Mouse (Mus musculus): Measurements from ENCODE around the gene Cox14.
"Not testable (repeated sequence)": the region's sequence is repeated elsewhere in the genome, so short reads cannot be mapped to it uniquely, and the experiment has no call there.

The Cox14 gene

GRCm38 (mm10) chr15:99724292-99725021 lies 961 bp upstream of the Cox14 start:
- in situ Hi-C loops (cut with MboI, MseI): loop anchor here (5.0 kb wide), 1 partner anchor 58 kb away; no protein-coding TSS in a partner anchor

GRCm38 (mm10) chr15:99726549-99726948 lies 1.1 kb downstream of the Cox14 start:
- in situ Hi-C loops (cut with MboI, MseI): loop anchor here (5.0 kb wide), 1 partner anchor 56 kb away; no protein-coding TSS in a partner anchor

- in situ Hi-C loops (cut with MboI, MseI): loop anchor here (5.0 kb wide), 1 partner anchor 55 kb away; no protein-coding TSS in a partner anchor
Measured at GRCm38 (mm10) chr15:99727039-99727438, 1.6 kb downstream of the Cox14 start.

- in situ Hi-C loops (cut with MboI, MseI): loop anchor here (5.0 kb wide), 1 partner anchor 55 kb away; no protein-coding TSS in a partner anchor
Measured at GRCm38 (mm10) chr15:99727525-99727924, 2.1 kb downstream of the Cox14 start.

GRCm38 (mm10) chr15:99728211-99728610 lies 2.8 kb downstream of the Cox14 start:
- in situ Hi-C loops (cut with MboI, MseI): loop anchor here (5.0 kb wide), 1 partner anchor 54 kb away; no protein-coding TSS in a partner anchor

GRCm38 (mm10) chr15:99729056-99729783 lies 3.8 kb downstream of the Cox14 start:
- in situ Hi-C loops (cut with MboI, MseI): loop anchor here (5.0 kb wide), 1 partner anchor 53 kb away; no protein-coding TSS in a partner anchor

- in situ Hi-C loops (cut with MboI, MseI): no loop called here
Measured at GRCm38 (mm10) chr15:99731167-99731566, 5.7 kb downstream of the Cox14 start.

- in situ Hi-C loops (cut with MboI, MseI): no loop called here
Measured at GRCm38 (mm10) chr15:99731678-99732077, 6.3 kb downstream of the Cox14 start.

- in situ Hi-C loops (cut with MboI, MseI): no loop called here
Measured at GRCm38 (mm10) chr15:99733186-99733585, 7.8 kb downstream of the Cox14 start.

- in situ Hi-C loops (cut with MboI, MseI): no loop called here
Measured at GRCm38 (mm10) chr15:99735631-99736030, 10.2 kb downstream of the Cox14 start.

- in situ Hi-C loops (cut with MboI, MseI): no loop called here
Measured at GRCm38 (mm10) chr15:99736675-99737074, 11.3 kb downstream of the Cox14 start.

- in situ Hi-C loops (cut with MboI, MseI): no loop called here
Measured at GRCm38 (mm10) chr15:99740229-99740628, 14.8 kb downstream of the Cox14 start.

- in situ Hi-C loops (cut with MboI, MseI): loop anchor here (10.0 kb wide), 1 partner anchor 1539 kb away; no protein-coding TSS in a partner anchor
Measured at GRCm38 (mm10) chr15:99754204-99754603, 28.8 kb downstream of the Cox14 start.

GRCm38 (mm10) chr15:99767467-99767866 lies 42.0 kb downstream of the Cox14 start:
- in situ Hi-C loops (cut with MboI, MseI): loop anchor here (10.0 kb wide), 1 partner anchor 1063 kb away; the partner anchor contains the start of gene Ccdc65

- in situ Hi-C loops (cut with MboI, MseI): loop anchor here (10.0 kb wide), 1 partner anchor 1064 kb away; the partner anchor contains the start of gene Ccdc65
Measured at GRCm38 (mm10) chr15:99768761-99769160, 43.3 kb downstream of the Cox14 start.

- in situ Hi-C loops (cut with MboI, MseI): no loop called here
Measured at GRCm38 (mm10) chr15:99771004-99771500, 45.6 kb downstream of the Cox14 start.

- in situ Hi-C loops (cut with MboI, MseI): no loop called here
Measured at GRCm38 (mm10) chr15:99771601-99772276, 46.3 kb downstream of the Cox14 start.

GRCm38 (mm10) chr15:99772277-99772880 lies 47.0 kb downstream of the Cox14 start:
- in situ Hi-C loops (cut with MboI, MseI): no loop called here

GRCm38 (mm10) chr15:99772881-99772924 lies 47.3 kb downstream of the Cox14 start, which contains the start of gene Cers5:
Gene Cers5 (minus strand): TSS chr15:99772885.
- in situ Hi-C loops (cut with MboI, MseI): not testable (repeated sequence)

GRCm38 (mm10) chr15:99772925-99773324 lies 47.5 kb downstream of the Cox14 start:
- in situ Hi-C loops (cut with MboI, MseI): no loop called here
